Mouse (Mus musculus) embryonic facial prominence, embryonic 10.5 days (tissue): Measurements from ENCODE around the gene Amph. TPM values are rescaled to one million over a fixed set of nuclear protein-coding genes. Genes with fewer than 3 reads are reported as not detected.
A peak's percentile ranks its signal among the peaks of the same experiment; 100 is the strongest.

Experiments
- DNase-seq: peaks from one replicate; pipeline ENCODE4 v3.0.0-alpha.2; 2017; ENCODE audit warnings: low spot score
- H3K27ac ChIP-seq: fragments of 300-500 bp; sonication (generic); replicated peaks from 2 replicates; pipeline ENCODE4 v1.5.1; 2016; ENCODE audit warnings: mild to moderate bottlenecking
- H3K27me3 ChIP-seq: fragments of 300-500 bp; sonication (generic); replicated peaks from 2 replicates; pipeline ENCODE4 v1.6.1; 2016; ENCODE audit warnings: low read depth, mild to moderate bottlenecking; ENCODE audit not compliant: poor library complexity, severe bottlenecking
- H3K36me3 ChIP-seq: fragments of 300-500 bp; sonication (generic); replicated peaks from 2 replicates; pipeline ENCODE4 v1.6.1; 2016; ENCODE audit warnings: mild to moderate bottlenecking, moderate library complexity
- H3K4me1 ChIP-seq: fragments of 300-500 bp; sonication (generic); 2 replicates; pipeline ENCODE4 v1.6.1; 2016
- H3K4me3 ChIP-seq: fragments of 300-500 bp; sonication (generic); 2 replicates; pipeline ENCODE4 v1.5.1; 2016; ENCODE audit warnings: mild to moderate bottlenecking, moderate library complexity
- H3K9me3 ChIP-seq: fragments of 300-500 bp; sonication (generic); 2 replicates; pipeline ENCODE4 v1.6.1; 2016; ENCODE audit warnings: mild to moderate bottlenecking
- WGBS: fragments of 180-500 bp; shearing (Covaris S2); methylation state at CpG from one replicate; pipeline ENCODE4 v1.1.7; 2016; 5-methylcytosine and 5-hydroxymethylcytosine counted together
- polyA plus RNA-seq: library from polyadenylated mRNA; unstranded; fragments of >200 nt; fragmentation: Nextera tagmentation; extraction: Ambion mirVana; gene quantifications from 2 replicates; pipeline ENCODE4 v1.2.1, GENCODE M21; 2016

The Amph gene
- polyA plus RNA-seq, 1 experiment from 2014 or later = 3.4 TPM

DNA sequence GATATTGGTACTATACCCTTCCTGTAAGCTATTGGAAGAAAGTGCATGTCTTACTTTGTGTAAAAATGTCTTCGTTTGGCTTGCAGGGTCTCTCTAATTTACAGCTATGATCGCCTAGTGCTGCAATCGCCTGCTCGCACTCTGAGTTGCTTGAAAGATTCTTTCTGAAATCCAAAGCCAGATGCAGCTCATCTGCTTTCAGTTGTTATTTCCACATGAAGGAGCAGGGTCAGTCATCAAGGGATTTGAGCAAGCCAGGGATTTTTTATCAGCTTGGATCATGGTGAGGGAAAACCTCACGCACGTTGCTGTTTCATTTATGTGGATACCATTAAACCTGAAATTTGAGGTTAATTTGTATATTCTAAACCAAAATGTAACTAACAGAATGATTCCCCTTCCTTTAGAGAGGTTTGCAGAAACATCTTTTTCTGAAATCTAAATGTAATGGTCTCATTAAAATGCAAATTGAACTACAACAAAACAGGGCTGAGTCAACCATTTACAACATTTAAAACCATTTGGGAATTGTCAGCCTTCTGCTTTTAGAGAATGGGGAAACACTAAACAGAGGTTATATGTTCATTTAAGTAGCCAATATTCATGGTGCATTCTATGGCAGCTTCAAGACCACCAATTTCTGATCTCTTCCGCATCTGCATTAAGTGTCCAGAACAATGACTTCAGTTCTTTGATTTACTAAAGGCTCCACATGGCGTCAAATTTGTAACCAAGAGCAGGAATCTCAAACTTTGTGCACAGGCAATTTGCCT, 84.1 kb downstream of the Amph start:
- H3K4me3 ChIP-seq = no peak overlapping the region
- H3K4me1 ChIP-seq = no peaks in the 10 kb centered on the region
- H3K27me3 ChIP-seq = no peaks in the 10 kb centered on the region
- no peak overlapping the region for H3K27ac ChIP-seq
- no peak for DNase-seq
- H3K9me3 ChIP-seq = no peaks in the 10 kb centered on the region
- H3K36me3 ChIP-seq = no peaks in the 10 kb centered on the region
- 82% methylated on average over 8 of the region's 8 CpGs for WGBS

DNA sequence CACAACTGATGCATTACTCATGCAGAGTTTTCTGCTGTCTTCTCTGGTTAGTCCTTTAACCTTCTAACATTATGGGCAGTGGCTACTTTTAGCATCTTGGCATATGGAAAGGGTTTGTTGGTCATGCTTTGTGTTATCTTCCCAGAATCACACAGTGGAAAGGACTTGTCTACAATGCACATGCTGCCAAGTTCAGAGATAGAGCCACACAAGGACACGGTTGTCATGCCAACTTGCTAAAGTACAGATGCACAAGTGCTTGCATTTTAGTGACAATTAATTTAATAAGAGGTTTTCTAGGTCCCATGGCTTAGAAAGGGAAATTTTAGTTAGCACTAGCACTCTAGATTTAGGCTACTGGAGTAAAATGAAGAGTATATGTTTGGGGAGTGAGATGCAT, 104.1 kb downstream of the Amph start:
- no peak overlapping the region for H3K27ac ChIP-seq
- no peak for DNase-seq
- H3K4me1 ChIP-seq = no peaks in the 10 kb centered on the region
- 84% methylated on average over 1 of the region's 1 CpGs for WGBS
- H3K9me3 ChIP-seq = no peaks in the 10 kb centered on the region
- no peak overlapping the region for H3K4me3 ChIP-seq
- H3K27me3 ChIP-seq = no peaks in the 10 kb centered on the region
- H3K36me3 ChIP-seq = no peaks in the 10 kb centered on the region

- H3K4me1 ChIP-seq = no peaks in the 10 kb centered on the region
Observed at GRCm38 (mm10) chr13:19054504-19054903, 106.5 kb downstream of the Amph start.

GRCm38 (mm10) chr13:19072261-19072660, 124.3 kb downstream of the Amph start:
- H3K4me3 ChIP-seq = no peak overlapping the region
- no peaks in the 10 kb centered on the region for H3K9me3 ChIP-seq
- H3K27me3 ChIP-seq = no peaks in the 10 kb centered on the region
- no peak overlapping the region for H3K27ac ChIP-seq
- H3K4me1 ChIP-seq = no peaks in the 10 kb centered on the region
- DNase-seq = peak; percentile 10
- no peaks in the 10 kb centered on the region for H3K36me3 ChIP-seq

More at GRCm38 (mm10) chr13:19054504-19054903, 106.5 kb downstream of the Amph start:
- H3K27me3 ChIP-seq = no peaks in the 10 kb centered on the region
- DNase-seq = no peak
- no peaks in the 10 kb centered on the region for H3K36me3 ChIP-seq
- H3K27ac ChIP-seq = no peak overlapping the region
- no peaks in the 10 kb centered on the region for H3K9me3 ChIP-seq
- 79% methylated on average over 2 of the region's 2 CpGs for WGBS
- H3K4me3 ChIP-seq = no peak overlapping the region

DNA sequence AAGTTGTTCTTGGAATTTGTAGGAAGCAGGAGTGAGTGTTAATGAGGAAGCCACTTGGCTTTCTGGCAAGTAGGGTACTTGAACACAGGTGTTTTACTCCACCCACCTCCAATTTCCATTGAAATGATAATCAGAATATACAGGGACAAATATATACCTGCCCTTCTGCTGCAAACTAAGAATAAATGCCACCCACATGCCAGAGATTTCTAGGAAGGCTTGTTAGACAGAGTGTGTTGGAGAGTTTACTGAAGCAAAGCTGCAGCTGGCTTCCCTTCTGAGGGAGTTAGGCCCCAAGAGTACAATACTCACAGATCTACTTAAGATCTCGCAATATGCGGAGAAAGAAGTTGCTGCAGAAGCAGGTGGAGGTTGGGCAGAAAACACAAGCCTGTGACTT, 129.4 kb downstream of the Amph start:
- H3K27me3 ChIP-seq = no peaks in the 10 kb centered on the region
- no peaks in the 10 kb centered on the region for H3K4me1 ChIP-seq
- no peaks in the 10 kb centered on the region for H3K9me3 ChIP-seq
- no peak overlapping the region for H3K4me3 ChIP-seq
- DNase-seq = no peak
- H3K36me3 ChIP-seq = no peaks in the 10 kb centered on the region
- 93% methylated on average over 2 of the region's 2 CpGs for WGBS
- H3K27ac ChIP-seq = no peak overlapping the region

- Histone ChIP-seq H3K9me3 (no peaks in the 10 kb centered on the region), H3K4me3 (no peak overlapping the region), H3K27me3 (no peaks in the 10 kb centered on the region), H3K27ac (no peak overlapping the region), H3K4me1 (no peaks in the 10 kb centered on the region), H3K36me3 (no peaks in the 10 kb centered on the region)
- no peak for DNase-seq
- WGBS = 90% methylated on average over 4 of the region's 4 CpGs
Observed at GRCm38 (mm10) chr13:19081932-19082331, 133.9 kb downstream of the Amph start.

GRCm38 (mm10) chr13:19094571-19094970, 146.6 kb downstream of the Amph start:
- 91% methylated on average over 6 of the region's 6 CpGs for WGBS
- Histone ChIP-seq H3K9me3 (no peaks in the 10 kb centered on the region), H3K4me1 (no peaks in the 10 kb centered on the region), H3K36me3 (no peaks in the 10 kb centered on the region), H3K4me3 (no peak overlapping the region), H3K27me3 (no peaks in the 10 kb centered on the region), H3K27ac (no peak overlapping the region)
- no peak for DNase-seq

DNA sequence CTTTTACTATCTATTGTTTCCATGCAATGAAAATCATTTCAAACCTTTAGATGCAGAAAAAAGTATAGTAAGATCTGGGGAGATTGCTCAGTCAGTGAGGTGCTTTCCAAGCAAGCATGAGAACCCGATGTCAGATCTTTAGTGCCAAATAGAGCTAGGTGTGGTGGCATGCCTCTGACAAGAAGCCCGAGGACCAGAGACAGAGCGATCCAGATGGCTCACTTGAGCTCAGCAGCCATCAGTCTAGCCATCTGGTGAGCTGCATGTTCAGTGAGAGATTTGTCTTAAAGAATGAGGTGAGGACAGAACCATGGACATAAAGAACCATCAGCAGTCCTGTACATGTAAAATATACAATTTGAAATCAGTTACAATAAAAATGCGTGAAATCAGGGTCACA, 149.1 kb downstream of the Amph start:
- WGBS = 91% methylated on average over 4 of the region's 4 CpGs
- H3K4me3 ChIP-seq = no peak overlapping the region

GRCm38 (mm10) chr13:19101889-19102402, 153.9 kb downstream of the Amph start:
- no peak for DNase-seq

More for the DNA sequence above, 149.1 kb downstream of the Amph start:
- H3K9me3 ChIP-seq = no peaks in the 10 kb centered on the region
- no peaks in the 10 kb centered on the region for H3K27me3 ChIP-seq
- no peak for DNase-seq
- H3K27ac ChIP-seq = no peak overlapping the region
- no peaks in the 10 kb centered on the region for H3K36me3 ChIP-seq
- no peaks in the 10 kb centered on the region for H3K4me1 ChIP-seq

GRCm38 (mm10) chr13:19106418-19106817, 158.4 kb downstream of the Amph start:
- no peak overlapping the region for H3K4me3 ChIP-seq
- DNase-seq = no peak
- no peaks in the 10 kb centered on the region for H3K36me3 ChIP-seq
- no peaks in the 10 kb centered on the region for H3K9me3 ChIP-seq
- no peaks in the 10 kb centered on the region for H3K4me1 ChIP-seq
- 62% methylated on average over 5 of the region's 5 CpGs for WGBS
- H3K27ac ChIP-seq = no peak overlapping the region
- H3K27me3 ChIP-seq = no peaks in the 10 kb centered on the region

More at GRCm38 (mm10) chr13:19101889-19102402, 153.9 kb downstream of the Amph start:
- no peak overlapping the region for H3K27ac ChIP-seq
- no peaks in the 10 kb centered on the region for H3K9me3 ChIP-seq
- H3K4me1 ChIP-seq = no peaks in the 10 kb centered on the region
- no peaks in the 10 kb centered on the region for H3K36me3 ChIP-seq
- no peaks in the 10 kb centered on the region for H3K27me3 ChIP-seq
- 93% methylated on average over 10 of the region's 10 CpGs for WGBS
- H3K4me3 ChIP-seq = no peak overlapping the region

- Histone ChIP-seq H3K27ac (no peak overlapping the region), H3K27me3 (no peaks in the 10 kb centered on the region), H3K4me1 (no peaks in the 10 kb centered on the region), H3K9me3 (no peaks in the 10 kb centered on the region), H3K36me3 (no peaks in the 10 kb centered on the region), H3K4me3 (no peak overlapping the region)
- 76% methylated on average over 3 of the region's 3 CpGs for WGBS
- DNase-seq = no peak
Observed at GRCm38 (mm10) chr13:19109331-19109730, 161.3 kb downstream of the Amph start.

GRCm38 (mm10) chr13:19113034-19113922, 165.3 kb downstream of the Amph start:
- Histone ChIP-seq H3K4me3 (no peak overlapping the region), H3K27me3 (no peaks in the 10 kb centered on the region), H3K4me1 (no peaks in the 10 kb centered on the region), H3K9me3 (no peaks in the 10 kb centered on the region), H3K36me3 (no peaks in the 10 kb centered on the region), H3K27ac (no peak overlapping the region)
- 95% methylated on average over 14 of the region's 14 CpGs for WGBS
- no peak for DNase-seq
